Mouse (Mus musculus) intestine, embryonic 15.5 days (tissue): ENCODE measurements around the gene Camta1. TPM values are rescaled to one million over a fixed set of nuclear protein-coding genes. Genes with fewer than 3 reads are reported as not detected.
A peak's percentile ranks its signal among the peaks of the same experiment; 100 is the strongest.

Source experiments
- ATAC-seq: fragments of 200-750 bp; cut with Nextera tagmentation; 2 replicates; pipeline ENCODE4 v1.8.0; 2017; ENCODE audit warnings: moderate TSS enrichment, moderate library complexity
- H3K27ac ChIP-seq: fragments of 300-500 bp; sonication (generic); 2 replicates; pipeline ENCODE4 v1.5.1; 2015; ENCODE audit warnings: mild to moderate bottlenecking, inconsistent platforms
- H3K27me3 ChIP-seq: fragments of 300-500 bp; sonication (generic); replicated peaks from 2 replicates; pipeline ENCODE4 v1.6.1; 2015; ENCODE audit warnings: inconsistent platforms
- H3K36me3 ChIP-seq: fragments of 300-500 bp; sonication (generic); 2 replicates; pipeline ENCODE4 v1.6.1; 2015; ENCODE audit warnings: inconsistent platforms
- H3K4me1 ChIP-seq: fragments of 300-500 bp; sonication (generic); replicated peaks from 2 replicates; pipeline ENCODE4 v1.6.1; 2015; ENCODE audit warnings: inconsistent platforms
- H3K4me2 ChIP-seq: fragments of 300-500 bp; sonication (generic); replicated peaks from 2 replicates; pipeline ENCODE4 v1.6.1; 2015; ENCODE audit warnings: mild to moderate bottlenecking, inconsistent platforms
- H3K4me3 ChIP-seq: fragments of 300-500 bp; sonication (generic); replicated peaks from 2 replicates; pipeline ENCODE4 v1.5.1; 2015; ENCODE audit warnings: inconsistent platforms
- H3K9ac ChIP-seq: fragments of 300-500 bp; sonication (generic); 2 replicates; pipeline ENCODE4 v1.6.1; 2015; ENCODE audit warnings: inconsistent platforms
- H3K9me3 ChIP-seq: fragments of 300-500 bp; sonication (generic); 2 replicates; pipeline ENCODE4 v1.6.1; 2016; ENCODE audit warnings: inconsistent platforms
- WGBS: fragments of 180-500 bp; shearing (Covaris S2); methylation state at CpG from one replicate; pipeline ENCODE4 v1.1.7; 2015; 5-methylcytosine and 5-hydroxymethylcytosine counted together
- polyA plus RNA-seq: library from polyadenylated mRNA; unstranded; fragments of >200 nt; fragmentation: Nextera tagmentation; extraction: Ambion mirVana; gene quantifications from 2 replicates; pipeline ENCODE4 v1.2.1, GENCODE M21; 2015

Gene Camta1
- polyA plus RNA-seq, 1 experiment from 2014 or later, result 75.7 TPM

DNA sequence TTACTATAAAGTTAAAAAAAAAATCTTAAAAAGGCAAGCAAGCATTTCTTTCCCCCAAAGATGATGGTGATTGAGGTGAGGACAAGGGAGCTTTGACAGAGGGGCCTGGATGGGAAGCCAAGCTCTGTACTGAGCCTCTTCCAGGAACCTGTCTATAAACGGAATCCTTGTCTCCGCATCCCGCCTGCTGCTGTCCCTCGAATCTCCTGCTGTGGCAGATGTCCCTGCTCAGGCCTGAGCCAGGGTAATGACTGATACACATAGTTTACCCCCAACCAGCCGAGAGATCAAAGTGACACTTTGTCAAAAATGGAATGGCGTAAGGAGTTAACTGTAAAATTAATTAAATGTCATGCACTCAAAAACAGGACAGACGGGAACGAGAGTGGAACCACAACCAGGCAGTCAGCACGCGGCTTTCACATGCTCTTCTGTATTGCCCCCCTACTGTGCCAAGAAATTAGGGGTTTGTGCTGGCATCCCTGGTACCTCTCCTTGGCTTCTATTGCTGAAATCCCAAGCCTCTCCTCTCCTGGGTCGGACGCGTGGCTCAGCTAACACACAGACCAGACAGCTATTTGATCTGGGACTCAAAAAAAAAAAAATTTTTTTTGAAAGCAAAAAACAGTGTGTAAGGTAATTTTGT lies 37.0 kb upstream of the Camta1 start:
- H3K36me3 ChIP-seq, result no peaks in the 10 kb centered on the region
- 64% methylated on average over 13 of the region's 13 CpGs for WGBS
- no peak overlapping the region for H3K9ac ChIP-seq
- no peak for ATAC-seq
- 0 out of 2 replicates have a peak, but pooled peaks cover 4% of the 10 kb centered on the region for H3K4me1 ChIP-seq
- H3K9me3 ChIP-seq, result no peaks in the 10 kb centered on the region
- no peak overlapping the region for H3K4me3 ChIP-seq
- no peak overlapping the region for H3K4me2 ChIP-seq
- no peaks in the 10 kb centered on the region for H3K27me3 ChIP-seq
- H3K27ac ChIP-seq, result no peak overlapping the region

DNA sequence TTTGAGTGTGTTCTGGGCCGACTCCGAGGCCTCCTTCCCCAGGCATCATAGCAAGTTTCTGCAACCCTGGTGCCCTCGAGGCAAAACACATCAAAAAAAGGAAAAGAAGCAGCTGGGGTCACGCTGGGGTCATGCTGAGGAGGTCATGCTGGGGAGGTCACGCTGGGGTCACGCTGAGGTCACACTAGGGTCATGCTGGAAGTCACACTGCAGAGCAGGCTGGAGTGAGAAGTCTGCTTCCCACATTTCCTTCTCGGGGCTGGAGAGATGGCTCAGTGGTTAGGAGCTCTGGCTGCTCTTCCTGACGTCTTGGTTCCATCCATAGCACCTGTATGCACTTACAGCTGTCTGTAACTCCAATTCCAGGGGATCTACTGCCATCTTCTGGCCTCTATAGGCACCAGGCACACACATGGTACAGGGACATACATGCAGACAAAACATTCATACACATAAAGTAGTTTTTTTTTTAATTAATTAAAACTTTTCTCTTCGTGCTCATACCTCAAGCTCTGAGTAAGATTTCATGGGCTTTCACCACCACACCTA lies 35.5 kb upstream of the Camta1 start:
- Histone ChIP-seq H3K9ac (no peak overlapping the region), H3K27me3 (no peaks in the 10 kb centered on the region), H3K4me2 (no peak overlapping the region), H3K36me3 (no peaks in the 10 kb centered on the region), H3K4me3 (no peak overlapping the region), H3K4me1 (no peaks in the 10 kb centered on the region), H3K9me3 (no peaks in the 10 kb centered on the region), H3K27ac (no peak overlapping the region)
- ATAC-seq, result no peak
- 77% methylated on average over 9 of the region's 9 CpGs for WGBS

DNA sequence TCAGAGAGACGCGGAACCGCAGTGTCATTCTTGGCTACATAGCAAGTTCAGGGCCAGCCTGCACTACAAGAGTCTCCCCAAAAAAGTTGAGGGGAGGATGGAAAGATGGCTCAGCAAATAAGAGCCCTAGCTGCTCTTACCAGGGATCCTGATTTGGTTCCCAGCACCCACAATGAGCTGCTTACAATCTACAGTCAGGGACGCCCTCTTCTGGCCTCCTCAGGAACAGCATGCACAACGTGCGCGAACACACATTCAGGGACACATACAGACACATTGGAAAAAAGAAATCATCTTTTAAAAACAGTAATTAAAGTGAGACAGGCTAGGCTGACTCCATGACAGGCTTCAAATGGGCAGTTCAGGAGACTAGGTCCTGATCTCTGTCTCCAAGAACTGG lies 33.9 kb upstream of the Camta1 start:
- Histone ChIP-seq H3K9me3 (no peaks in the 10 kb centered on the region), H3K4me3 (no peak overlapping the region), H3K27ac (no peak overlapping the region), H3K9ac (no peak overlapping the region), H3K4me1 (no peaks in the 10 kb centered on the region), H3K27me3 (no peaks in the 10 kb centered on the region), H3K36me3 (no peaks in the 10 kb centered on the region), H3K4me2 (no peak overlapping the region)
- WGBS, result 86% methylated on average over 7 of the region's 7 CpGs
- ATAC-seq, result no peak

DNA sequence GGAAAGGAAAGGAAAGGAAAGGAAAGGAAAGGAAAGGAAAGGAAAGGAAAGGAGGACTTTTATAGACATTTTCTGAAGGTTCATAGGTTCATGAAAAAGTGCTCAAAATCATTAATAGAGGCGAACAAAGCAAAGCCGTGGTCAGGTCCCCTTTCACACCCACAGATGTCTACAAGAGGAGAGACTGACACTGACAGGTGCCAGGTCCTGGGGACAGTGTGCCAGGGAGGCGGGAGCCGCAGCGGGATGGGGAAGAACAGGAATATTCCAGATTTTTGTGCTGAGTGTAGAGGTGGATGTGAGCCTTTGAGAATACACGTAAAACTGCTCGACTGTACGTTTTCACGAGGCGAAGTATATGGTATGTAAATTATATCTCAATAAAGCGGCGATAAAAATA lies 33.2 kb upstream of the Camta1 start:
- Histone ChIP-seq H3K4me1 (no peaks in the 10 kb centered on the region), H3K27ac (no peak overlapping the region), H3K27me3 (no peaks in the 10 kb centered on the region), H3K9me3 (no peaks in the 10 kb centered on the region), H3K4me2 (no peak overlapping the region), H3K36me3 (no peaks in the 10 kb centered on the region), H3K9ac (no peak overlapping the region), H3K4me3 (no peak overlapping the region)
- ATAC-seq, result no peak
- 93% methylated on average over 12 of the region's 12 CpGs for WGBS

DNA sequence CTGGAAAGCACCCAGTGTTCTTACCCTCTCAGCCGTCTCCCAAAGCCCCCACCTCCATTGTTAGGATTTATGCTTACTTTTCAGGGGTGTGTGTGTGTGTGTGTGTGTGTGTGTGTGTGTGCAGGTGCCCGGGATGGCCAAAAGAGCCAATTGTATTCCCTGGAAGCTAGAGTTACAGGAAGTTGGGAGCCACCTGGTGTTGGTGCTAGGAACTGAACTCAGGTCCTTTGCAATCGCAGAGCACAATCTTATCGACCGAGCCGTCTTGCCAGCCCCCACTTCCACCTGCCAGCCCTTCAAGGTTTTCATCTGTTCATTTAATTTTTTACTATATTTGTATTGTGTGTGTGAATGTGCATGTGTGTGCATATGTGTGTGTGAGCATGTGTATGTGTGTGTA lies 31.6 kb upstream of the Camta1 start:
- Histone ChIP-seq H3K9me3 (no peaks in the 10 kb centered on the region), H3K27me3 (no peaks in the 10 kb centered on the region), H3K36me3 (no peaks in the 10 kb centered on the region), H3K4me3 (no peak overlapping the region), H3K4me1 (no peaks in the 10 kb centered on the region), H3K9ac (no peak overlapping the region), H3K4me2 (no peak overlapping the region), H3K27ac (no peak overlapping the region)
- 68% methylated on average over 6 of the region's 6 CpGs for WGBS
- ATAC-seq, result no peak

DNA sequence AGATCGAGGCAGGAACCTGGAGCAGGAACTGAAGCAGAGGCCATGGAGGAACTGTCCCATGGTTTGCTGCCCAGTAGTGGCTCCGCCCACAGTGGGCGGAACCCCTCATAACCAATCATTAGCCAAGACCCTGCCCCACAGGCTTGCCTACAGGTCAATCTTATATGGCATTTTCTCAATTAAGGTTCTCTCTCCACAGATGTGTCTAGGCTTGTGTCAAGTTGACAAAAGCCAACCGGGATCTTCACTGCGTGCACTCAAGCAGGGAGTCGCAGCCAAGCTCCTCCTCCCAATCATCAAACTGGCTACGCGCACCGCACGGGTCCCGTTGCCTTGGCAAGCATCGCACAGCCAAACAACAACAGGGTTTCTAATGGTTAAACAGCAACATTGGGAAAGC lies 19.9 kb upstream of the Camta1 start:
- H3K9me3 ChIP-seq, result 0 out of 2 replicates have a peak, but pooled peaks cover 4% of the 10 kb centered on the region
- no peak overlapping the region for H3K4me3 ChIP-seq
- H3K9ac ChIP-seq, result no peak overlapping the region
- ATAC-seq, result no peak
- H3K4me1 ChIP-seq, result no peaks in the 10 kb centered on the region
- H3K27ac ChIP-seq, result no peak overlapping the region
- 0 out of 2 replicates have a peak, but pooled peaks cover 2% of the 10 kb centered on the region for H3K27me3 ChIP-seq
- no peaks in the 10 kb centered on the region for H3K36me3 ChIP-seq
- WGBS, result 92% methylated on average over 12 of the region's 12 CpGs
- H3K4me2 ChIP-seq, result no peak overlapping the region

DNA sequence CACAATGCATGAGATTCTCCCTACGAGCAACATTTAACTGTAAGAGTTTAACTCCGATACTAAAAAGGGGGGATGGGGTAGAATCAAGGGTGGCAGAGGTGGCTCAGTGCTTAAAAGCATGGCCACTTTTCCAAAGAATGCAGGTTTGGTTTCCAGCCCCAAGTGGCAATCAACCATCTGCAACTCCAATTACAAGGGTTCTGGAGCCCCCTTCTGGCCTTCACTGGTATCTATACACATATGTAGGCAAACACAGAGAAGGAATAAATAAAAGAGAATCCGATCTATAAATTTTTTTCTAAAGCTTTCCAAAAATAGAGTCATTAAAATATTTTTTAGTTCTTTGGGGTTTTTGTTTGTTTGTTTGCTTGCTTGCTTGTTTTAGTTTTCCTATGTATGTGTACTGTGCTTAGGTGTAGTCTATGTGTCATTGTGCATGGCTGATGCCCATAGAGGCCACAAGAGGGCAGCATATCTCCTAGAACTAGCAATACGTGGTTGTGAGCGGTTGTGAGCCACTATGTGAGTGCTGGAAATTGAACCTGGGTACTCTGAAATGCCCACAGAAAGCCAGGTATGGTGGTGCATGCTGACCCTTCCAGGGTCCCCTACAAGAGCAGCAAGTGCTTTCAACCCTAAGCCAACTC lies 18.5 kb upstream of the Camta1 start:
- Histone ChIP-seq H3K27me3 (peaks cover 7% of the 10 kb centered on the region), H3K36me3 (no peaks in the 10 kb centered on the region), H3K4me1 (no peaks in the 10 kb centered on the region), H3K4me3 (no peak overlapping the region), H3K9me3 (0 out of 2 replicates have a peak, but pooled peaks cover 4% of the 10 kb centered on the region), H3K27ac (no peak overlapping the region), H3K9ac (no peak overlapping the region), H3K4me2 (no peak overlapping the region)
- WGBS, result 81% methylated on average over 5 of the region's 5 CpGs
- ATAC-seq, result no peak

DNA sequence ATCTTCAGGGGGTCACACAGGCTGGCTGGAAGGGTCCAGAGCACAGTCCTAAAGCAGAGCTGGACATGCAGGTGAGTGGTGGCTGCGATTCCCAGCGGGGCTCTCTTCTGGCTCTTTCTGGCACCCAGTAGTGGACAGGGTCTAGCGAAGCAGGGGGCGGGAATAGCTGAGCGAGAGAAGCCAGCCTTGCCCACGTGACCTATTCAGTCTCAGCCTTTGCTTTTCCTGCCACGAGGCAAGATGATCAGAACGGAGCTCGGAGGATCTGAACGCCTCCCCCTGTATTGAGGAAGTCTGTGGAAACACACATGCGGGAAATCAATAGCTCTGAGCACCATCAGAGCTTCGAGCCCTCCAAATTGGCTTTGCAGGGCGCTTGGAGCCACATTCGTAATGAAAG lies 14.7 kb upstream of the Camta1 start:
- Histone ChIP-seq H3K4me1 (no peaks in the 10 kb centered on the region), H3K4me2 (0 out of 2 replicates have a peak overlapping the region, but pooled peaks have one; percentile 5), H3K36me3 (no peaks in the 10 kb centered on the region), H3K4me3 (no peak overlapping the region), H3K27ac (no peak overlapping the region), H3K9ac (no peak overlapping the region), H3K9me3 (0 out of 2 replicates have a peak, but pooled peaks cover 4% of the 10 kb centered on the region), H3K27me3 (peaks cover 10% of the 10 kb centered on the region)
- no peak for ATAC-seq
- 53% methylated on average over 14 of the region's 14 CpGs for WGBS

DNA sequence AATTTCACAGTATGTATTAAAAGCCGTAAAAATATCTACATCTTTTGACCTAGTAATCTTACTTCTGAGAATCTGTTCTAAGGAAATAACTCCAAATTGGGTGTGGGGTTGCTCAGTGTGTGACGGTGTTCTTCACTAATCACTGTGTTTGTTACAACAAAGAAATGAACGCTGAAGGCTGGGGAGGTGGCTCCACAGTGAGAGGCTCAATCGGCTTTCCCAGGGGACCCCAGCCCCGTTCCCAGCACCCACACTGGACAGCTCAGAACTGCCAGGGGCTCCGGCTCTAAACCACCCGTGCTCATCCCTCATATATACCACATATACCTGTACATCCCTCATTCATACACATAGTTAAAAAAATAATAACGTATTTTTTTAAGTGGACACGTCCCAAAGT lies 1.8 kb upstream of the Camta1 start:
- H3K9ac ChIP-seq, result no peak overlapping the region

DNA sequence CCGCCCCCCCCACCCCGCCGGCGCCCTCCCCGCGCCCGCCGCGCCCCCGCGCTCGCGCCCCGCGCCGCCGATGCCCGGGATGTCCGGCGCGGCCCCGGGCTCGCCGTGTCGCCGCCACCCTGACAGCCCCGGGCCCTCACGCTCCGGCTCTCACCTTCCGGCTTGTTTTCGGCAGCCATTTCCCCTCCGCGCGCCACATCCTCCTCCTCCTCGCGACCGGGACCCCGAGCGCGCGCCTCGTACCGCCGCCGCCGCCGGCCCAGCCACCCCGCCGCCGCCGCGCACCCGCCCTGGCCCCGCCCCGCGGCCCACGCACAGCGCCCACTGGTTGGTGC lies 238 bp downstream of the Camta1 start:
- WGBS, result under 1% methylated on average over 47 of the region's 58 CpGs
- Histone ChIP-seq H3K9ac (peak overlapping the region; percentile 74), H3K4me1 (peaks cover 5% of the 10 kb centered on the region; the same call in 1 of the 2 replicates), H3K27me3 (no peaks in the 10 kb centered on the region), H3K4me2 (peak overlapping the region; percentile 89), H3K36me3 (no peaks in the 10 kb centered on the region), H3K27ac (0 out of 2 replicates have a peak overlapping the region, but pooled peaks have one; percentile 58), H3K4me3 (peak overlapping the region; percentile 83), H3K9me3 (no peaks in the 10 kb centered on the region)
- ATAC-seq, result no peak

More for the DNA sequence above, 1.8 kb upstream of the Camta1 start:
- no peaks in the 10 kb centered on the region for H3K36me3 ChIP-seq
- no peak overlapping the region for H3K27ac ChIP-seq
- peaks cover 8% of the 10 kb centered on the region; the same call in 1 of the 2 replicates for H3K4me1 ChIP-seq
- 57% methylated on average over 9 of the region's 9 CpGs for WGBS
- no peak for ATAC-seq
- H3K9me3 ChIP-seq, result no peaks in the 10 kb centered on the region
- no peaks in the 10 kb centered on the region for H3K27me3 ChIP-seq
- H3K4me2 ChIP-seq, result peak overlapping the region; percentile 86
- H3K4me3 ChIP-seq, result 0 out of 2 replicates have a peak overlapping the region, but pooled peaks have one; percentile 72

DNA sequence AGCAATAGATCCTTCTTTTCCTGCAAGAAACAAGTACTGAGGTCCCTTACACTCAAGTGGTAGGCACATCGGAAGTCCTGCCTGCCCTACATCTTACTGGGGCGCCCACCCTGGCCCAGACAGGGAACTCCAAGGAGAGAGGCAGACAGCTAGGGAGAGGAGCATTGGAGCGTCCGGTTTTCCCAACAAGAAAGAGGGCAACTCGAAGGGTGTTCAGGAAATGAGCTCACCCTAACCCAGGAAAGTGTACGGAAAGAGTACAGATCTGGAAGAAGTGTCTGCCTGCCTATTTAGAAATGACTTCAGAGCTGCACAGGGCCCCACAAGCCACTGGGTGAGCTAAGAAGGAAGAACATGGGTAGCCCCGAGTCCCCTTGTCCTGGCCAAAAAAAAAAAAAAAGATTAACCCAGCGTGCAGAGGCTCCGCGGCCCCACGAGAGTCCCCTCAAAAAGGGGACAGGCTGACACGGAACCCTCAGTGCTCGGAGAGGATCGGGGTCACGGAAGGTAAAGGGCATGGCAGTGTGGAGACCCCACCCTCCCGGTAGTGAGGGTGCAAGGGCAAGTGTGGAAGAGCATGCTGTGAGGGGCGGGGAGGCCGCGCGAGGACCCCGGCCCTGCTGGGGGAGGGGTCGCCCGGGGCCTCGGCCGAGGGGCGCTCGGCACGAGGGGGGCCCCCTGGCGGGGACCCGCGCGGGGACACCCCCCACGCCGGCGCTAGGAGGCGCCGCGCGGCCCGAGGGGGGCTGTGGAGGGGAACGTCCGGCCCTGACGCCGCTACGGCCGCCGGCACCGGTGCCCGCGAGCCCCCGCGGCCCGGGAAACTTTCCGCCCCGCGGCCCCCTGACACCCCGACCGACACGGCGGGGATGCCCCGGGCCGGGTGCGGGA lies 990 bp downstream of the Camta1 start:
- no peak for ATAC-seq
- Histone ChIP-seq H3K4me1 (peaks cover 5% of the 10 kb centered on the region; the same call in 1 of the 2 replicates), H3K4me2 (peak overlapping the region; percentile 89), H3K36me3 (no peaks in the 10 kb centered on the region), H3K9ac (peak overlapping the region; percentile 74), H3K4me3 (peak overlapping the region; percentile 83), H3K9me3 (no peaks in the 10 kb centered on the region), H3K27me3 (no peaks in the 10 kb centered on the region), H3K27ac (peak overlapping the region; percentile 10; the same call in 1 of the 2 replicates)
- 2% methylated on average over 44 of the region's 63 CpGs for WGBS

DNA sequence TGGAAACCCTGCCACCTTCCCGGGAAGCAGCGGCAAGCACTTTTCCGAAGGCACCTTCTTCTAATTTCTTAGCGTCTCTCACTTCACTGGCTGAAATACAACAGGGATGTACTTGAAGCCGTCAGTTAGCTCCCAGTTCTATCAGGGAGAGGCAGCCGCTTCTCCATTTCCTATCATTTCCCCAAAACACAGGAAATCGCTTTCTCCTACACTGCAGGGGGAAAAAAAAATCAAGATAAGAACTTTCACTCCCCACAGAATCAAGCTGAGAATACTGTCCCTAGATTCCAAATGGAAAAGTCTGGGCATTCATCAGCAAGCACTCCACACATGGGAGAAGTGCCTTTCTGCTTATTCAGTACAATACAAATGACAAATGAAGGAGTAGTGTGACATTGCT lies 2.4 kb downstream of the Camta1 start:
- no peak for ATAC-seq
- no peak overlapping the region for H3K9ac ChIP-seq
- no peak overlapping the region for H3K27ac ChIP-seq
- no peak overlapping the region for H3K4me3 ChIP-seq
- H3K4me2 ChIP-seq, result no peak overlapping the region
- H3K4me1 ChIP-seq, result peaks cover 5% of the 10 kb centered on the region; the same call in 1 of the 2 replicates
- WGBS, result 82% methylated on average over 7 of the region's 7 CpGs
- no peaks in the 10 kb centered on the region for H3K36me3 ChIP-seq
- no peaks in the 10 kb centered on the region for H3K9me3 ChIP-seq
- no peaks in the 10 kb centered on the region for H3K27me3 ChIP-seq
